Mouse (Mus musculus): ENCODE measurements around the gene Bcl2l13.

GRCm38 (mm10) chr6:120916074-120916971, 80.3 kb downstream of the Bcl2l13 start, which contains the start of gene Bid:
- TF ChIP-seq POLR2A (IDR thresholded peaks at IDR 0.05; ENCODE audit: borderline replicate concordance, extremely low read depth, low read depth, low read length) (peak; percentile 25; the same call in 1 of the 2 replicates), CTCF (IDR thresholded peaks at IDR 0.05; ENCODE audit: insufficient read depth, low read length) (no peak)
